14 mouse cellular contexts compared by ENCODE assay signal in genomic region chr9:78396517-78396916, GRCm38 (mm10). TPM values are rescaled to one million over a fixed set of nuclear protein-coding genes. Genes with fewer than 3 reads are reported as not detected.
DNase-seq lines count a peak whose midpoint lies in the region; ATAC-seq and TF ChIP-seq lines count a peak whose summit lies in the region.
"Had no signal": no experiment of that assay in that cellular context is flagged by ENCODE, and none has a peak within 500 bp of the region (broad histone marks: within the 10 kb centered on the region; RNA-seq: fewer than 3 reads in every experiment).

No protein-coding gene starts in this region.

- no peaks in the 10 kb centered on the region for H3K9me3 ChIP-seq in kidney, embryonic 14.5 days (ENCODE audit: control insufficient read depth, low read length)
- H3K9me3 ChIP-seq in ES-Bruce4 (replicated peaks; ENCODE audit: control insufficient read depth, insufficient read depth, low read length, poor library complexity, severe bottlenecking), result no peaks in the 10 kb centered on the region
- no peaks in the 10 kb centered on the region for H3K9me3 ChIP-seq in limb, embryonic 14.5 days (ENCODE audit: control insufficient read depth, low read length)

- peak overlapping the region; percentile 43 for H3K4me3 ChIP-seq in kidney, embryonic 14.5 days (ENCODE audit: low read length)
- H3K4me3 ChIP-seq in kidney, adult 2 months (ENCODE audit: insufficient read depth, low read depth, low read length), result no peak overlapping the region
- no peak overlapping the region for H3K4me3 ChIP-seq in ES-Bruce4 (ENCODE audit: low read depth, low read length)
- H3K4me3 ChIP-seq in limb, embryonic 14.5 days (replicated peaks; ENCODE audit: low read length), result peak overlapping the region; percentile 41; the same call in 1 of the 2 replicates

- no peak for ATAC-seq in kidney, embryonic 14.5 days (ENCODE audit: low FRiP score, low TSS enrichment)
- no peak for ATAC-seq in limb, embryonic 14.5 days (ENCODE audit: low FRiP score, low read depth)

- 53% methylated on average over 9 of the region's 9 CpGs for WGBS in kidney, embryonic 14.5 days
- WGBS in kidney, adult 2 months, result 62% methylated on average over 9 of the region's 9 CpGs
- 54% methylated on average over 9 of the region's 9 CpGs for WGBS in limb, embryonic 14.5 days

- H3K4me2 ChIP-seq in kidney, embryonic 14.5 days (replicated peaks; ENCODE audit: low read depth, low read length), result peak overlapping the region; percentile 60; the same call in 1 of the 2 replicates
- peak overlapping the region; percentile 57 for H3K4me2 ChIP-seq in limb, embryonic 14.5 days (replicated peaks; ENCODE audit: low read depth, low read length, severe bottlenecking)

- no peaks in the 10 kb centered on the region for H3K4me1 ChIP-seq in kidney, embryonic 14.5 days (ENCODE audit: control insufficient read depth, insufficient read depth, low read length)
- H3K4me1 ChIP-seq in kidney, adult 2 months (ENCODE audit: control insufficient read depth, insufficient read depth, low read length), result no peaks in the 10 kb centered on the region
- no peaks in the 10 kb centered on the region for H3K4me1 ChIP-seq in ES-Bruce4 (ENCODE audit: control insufficient read depth, insufficient read depth, low read length)
- no peaks in the 10 kb centered on the region for H3K4me1 ChIP-seq in limb, embryonic 14.5 days (ENCODE audit: control insufficient read depth, insufficient read depth, low read length)

- H3K27ac ChIP-seq in kidney, embryonic 14.5 days (ENCODE audit: low read depth, low read length), result no peak overlapping the region
- no peak overlapping the region for H3K27ac ChIP-seq in kidney, adult 2 months (ENCODE audit: insufficient read depth, low read depth, low read length)
- H3K27ac ChIP-seq in ES-Bruce4 (ENCODE audit: insufficient read depth, low read length), result no peak overlapping the region
- no peak overlapping the region for H3K27ac ChIP-seq in limb, embryonic 14.5 days (replicated peaks; ENCODE audit: low read depth, low read length)

- DNase-seq in kidney, adult 2 months, result no peak
- DNase-seq in MEL-GATA-1-ER (ENCODE audit: extremely low read depth, low read depth), result peak; percentile 64
- no peak for DNase-seq in limb, embryonic 14.5 days (ENCODE audit: low spot score)
- DNase-seq in thymus, postnatal 10 days (ENCODE audit: low spot score in 2 of 2), result no peak
- no peak for DNase-seq in left cerebral cortex, adult 18-20 months (ENCODE audit: low spot score in 2 of 2)
- DNase-seq: cerebellum, adult 11-12 months; gastrocnemius, postnatal 10 days had no signal

- no peak for TF ChIP-seq POLR2A in kidney, adult 2 months (IDR thresholded peaks at IDR 0.05; ENCODE audit: low read depth, low read length)
- no peak for TF ChIP-seq POLR2A in ES-Bruce4 (IDR thresholded peaks at IDR 0.05; ENCODE audit: insufficient read depth, low read length)
- no peak for TF ChIP-seq POLR2A in limb, embryonic 14.5 days (IDR thresholded peaks at IDR 0.05; ENCODE audit: borderline replicate concordance, extremely low read depth, insufficient read depth, insufficient read length)

- no peak overlapping the region for H3K9ac ChIP-seq in kidney, embryonic 14.5 days (ENCODE audit: low read depth, low read length)
- H3K9ac ChIP-seq in ES-Bruce4 (ENCODE audit: low read depth, poor library complexity, severe bottlenecking), result peak overlapping the region; percentile 71
- H3K9ac ChIP-seq in limb, embryonic 14.5 days (ENCODE audit: low read depth, low read length, severe bottlenecking), result no peak overlapping the region

- TF ChIP-seq EP300 in ES-Bruce4 (IDR thresholded peaks at IDR 0.05; ENCODE audit: insufficient read depth, low read depth, low read length), result no peak

- no peak for TF ChIP-seq CTCF in kidney, adult 2 months (conservative IDR thresholded peaks at IDR 0.05; ENCODE audit: insufficient read depth, insufficient read length, low read depth, low read length)
- TF ChIP-seq CTCF in ES-Bruce4 (IDR thresholded peaks at IDR 0.05; ENCODE audit: low read depth, low read length), result no peak

- peaks cover 43% of the 10 kb centered on the region for H3K27me3 ChIP-seq in kidney, embryonic 14.5 days (ENCODE audit: control insufficient read depth, insufficient read depth, low read length)
- H3K27me3 ChIP-seq in kidney, adult 2 months (replicated peaks; ENCODE audit: control insufficient read depth, insufficient read depth, low read length), result peaks cover 11% of the 10 kb centered on the region
- H3K27me3 ChIP-seq in ES-Bruce4 (ENCODE audit: control insufficient read depth, insufficient read depth, low read length, poor library complexity, severe bottlenecking), result peaks cover 5% of the 10 kb centered on the region; the same call in 1 of the 2 replicates
- peaks cover 50% of the 10 kb centered on the region for H3K27me3 ChIP-seq in limb, embryonic 14.5 days (ENCODE audit: control insufficient read depth, insufficient read depth, low read length)

- no peaks in the 10 kb centered on the region for H3K36me3 ChIP-seq in kidney, embryonic 14.5 days (ENCODE audit: control insufficient read depth, insufficient read depth, low read length)
- H3K36me3 ChIP-seq in kidney, adult 2 months (ENCODE audit: control insufficient read depth, insufficient read depth, low read length), result no peaks in the 10 kb centered on the region
- peaks cover 3% of the 10 kb centered on the region; the same call in 1 of the 2 replicates for H3K36me3 ChIP-seq in ES-Bruce4 (ENCODE audit: control insufficient read depth, insufficient read depth, low read length, poor library complexity, severe bottlenecking)
- no peaks in the 10 kb centered on the region for H3K36me3 ChIP-seq in limb, embryonic 14.5 days (ENCODE audit: control insufficient read depth, insufficient read depth, low read length)

RNA-seq across cellular contexts. Expression of gene Ddx43, which starts 0.9 kb away (rescaled TPM):
- polyA plus RNA-seq in kidney, embryonic 14.5 days (2014; fragmentation: Nextera tagmentation; extraction: Ambion mirVana), result 0.34 and 0.41 TPM in 2 replicates
- not detected in 2 replicates for polyA plus RNA-seq in kidney, adult 2 months (2012; rRNA removed)
- polyA plus RNA-seq in ES-Bruce4 (2011; ENCODE audit: insufficient read depth, insufficient read length, low read depth, missing spikeins), result 2.8 and 4.9 TPM in 2 replicates
- polyA plus RNA-seq in limb, embryonic 14.5 days (2012; rRNA removed), result 0.72 and 1.0 TPM in 2 replicates
- 0.26 and 0.43 TPM in 2 replicates for polyA plus RNA-seq in limb, embryonic 14.5 days (2014; fragmentation: Nextera tagmentation; extraction: Ambion mirVana)
- not detected for total RNA-seq in left cerebral cortex, adult 18-20 months (2021)
- total RNA-seq: adrenal gland, postnatal 14 days; gastrocnemius, postnatal 10 days; megakaryocyte, adult 5-6 weeks had no signal

RNA-seq across cellular contexts. Expression of gene Ooep, which starts 18.0 kb away (rescaled TPM):
- 2.1 and 2.2 TPM in 2 replicates for polyA plus RNA-seq in kidney, embryonic 14.5 days (2014; fragmentation: Nextera tagmentation; extraction: Ambion mirVana)
- polyA plus RNA-seq in kidney, adult 2 months (2012; rRNA removed), result 0.03 TPM in 1 of 2 replicates, not detected in the other
- 75.0 and 86.4 TPM in 2 replicates for polyA plus RNA-seq in ES-Bruce4 (2011; ENCODE audit: insufficient read depth, insufficient read length, low read depth, missing spikeins)
- 2.0 and 2.2 TPM in 2 replicates for polyA plus RNA-seq in limb, embryonic 14.5 days (2012; rRNA removed)
- polyA plus RNA-seq in limb, embryonic 14.5 days (2014; fragmentation: Nextera tagmentation; extraction: Ambion mirVana), result 3.6 TPM in 2 replicates
- not detected for total RNA-seq in left cerebral cortex, adult 18-20 months (2021)
- total RNA-seq: adrenal gland, postnatal 14 days; megakaryocyte, adult 5-6 weeks; neutrophil, adult 5-6 weeks had no signal

RNA-seq across cellular contexts. Expression of gene Dppa5a, which starts 28.5 kb away (rescaled TPM):
- polyA plus RNA-seq in kidney, embryonic 14.5 days (2014; fragmentation: Nextera tagmentation; extraction: Ambion mirVana), result not detected in 2 replicates
- not detected in 2 replicates for polyA plus RNA-seq in kidney, adult 2 months (2012; rRNA removed)
- polyA plus RNA-seq in ES-Bruce4 (2011; ENCODE audit: insufficient read depth, insufficient read length, low read depth, missing spikeins), result 5,317 and 5,424 TPM in 2 replicates
- 0.67 and 0.92 TPM in 2 replicates for polyA plus RNA-seq in limb, embryonic 14.5 days (2012; rRNA removed)
- polyA plus RNA-seq in limb, embryonic 14.5 days (2014; fragmentation: Nextera tagmentation; extraction: Ambion mirVana), result 0.70 and 0.76 TPM in 2 replicates
- total RNA-seq in left cerebral cortex, adult 18-20 months (2021), result not detected
- total RNA-seq: adrenal gland, postnatal 14 days; gastrocnemius, postnatal 10 days; layer of hippocampus, postnatal 10 days; megakaryocyte, adult 5-6 weeks; neutrophil, adult 5-6 weeks had no signal
- polyA plus RNA-seq: liver, embryonic 11.5 days had no signal

RNA-seq across cellular contexts. Expression of gene Gsta2, which starts 40.9 kb away (rescaled TPM):
- 2.6 and 3.6 TPM in 2 replicates for polyA plus RNA-seq in kidney, embryonic 14.5 days (2014; fragmentation: Nextera tagmentation; extraction: Ambion mirVana)
- polyA plus RNA-seq in kidney, adult 2 months (2012; rRNA removed), result 583 and 726 TPM in 2 replicates
- not detected in 2 replicates for polyA plus RNA-seq in ES-Bruce4 (2011; ENCODE audit: insufficient read depth, insufficient read length, low read depth, missing spikeins)
- polyA plus RNA-seq in limb, embryonic 14.5 days (2012; rRNA removed), result 1.2 and 3.0 TPM in 2 replicates
- 4.6 and 7.8 TPM in 2 replicates for polyA plus RNA-seq in limb, embryonic 14.5 days (2014; fragmentation: Nextera tagmentation; extraction: Ambion mirVana)
- under 1 TPM in 1 of 2 experiments, not detected in 1; 0.88 TPM for total RNA-seq in left cerebral cortex, adult 18-20 months (2021)
- total RNA-seq: gastrocnemius, postnatal 10 days; layer of hippocampus, postnatal 10 days; megakaryocyte, adult 5-6 weeks; neutrophil, adult 5-6 weeks had no signal
- polyA plus RNA-seq: liver, embryonic 11.5 days had no signal

RNA-seq across cellular contexts. Expression of gene Cgas, which starts 46.5 kb away (rescaled TPM):
- 1.9 and 2.2 TPM in 2 replicates for polyA plus RNA-seq in kidney, embryonic 14.5 days (2014; fragmentation: Nextera tagmentation; extraction: Ambion mirVana)
- polyA plus RNA-seq in kidney, adult 2 months (2012; rRNA removed), result 0.19 and 0.36 TPM in 2 replicates
- 1.1 and 1.2 TPM in 2 replicates for polyA plus RNA-seq in ES-Bruce4 (2011; ENCODE audit: insufficient read depth, insufficient read length, low read depth, missing spikeins)
- 3.9 and 4.3 TPM in 2 replicates for polyA plus RNA-seq in limb, embryonic 14.5 days (2012; rRNA removed)
- polyA plus RNA-seq in limb, embryonic 14.5 days (2014; fragmentation: Nextera tagmentation; extraction: Ambion mirVana), result 2.4 and 2.8 TPM in 2 replicates
- total RNA-seq in left cerebral cortex, adult 18-20 months (2021), result under 1 TPM; 0.40 to 0.65 TPM

Comparison
In these comparisons a context has a peak if more than half of its experiments do, and no peak if none do; other contexts are left out.
1. H3K4me3 ChIP-seq: peak in kidney, embryonic 14.5 days (single experiment) and limb, embryonic 14.5 days (single experiment); none in kidney, adult 2 months (single experiment) and ES-Bruce4 (single experiment).
2. RNA of gene Ooep, which starts 18.0 kb away (polyA plus RNA-seq): 75.0 to 86.4 TPM in ES-Bruce4; 2.0 to 3.6 TPM in limb, embryonic 14.5 days, 2.1 to 2.2 TPM in kidney, embryonic 14.5 days and 0.03 TPM in kidney, adult 2 months; every median in the first group is over 10 times any median in the second.
3. RNA of gene Dppa5a, which starts 28.5 kb away (polyA plus RNA-seq): 5,317 to 5,424 TPM in ES-Bruce4; 0.67 to 0.92 TPM in limb, embryonic 14.5 days, not detected in kidney, embryonic 14.5 days and not detected in kidney, adult 2 months; every median in the first group is over 1,000 times any median in the second.